Mouse (Mus musculus): ENCODE measurements around the gene Kng2.
"Not testable (repeated sequence)": the region's sequence is repeated elsewhere in the genome, so short reads cannot be mapped to it uniquely, and the experiment has no call there.

The Kng2 gene

GRCm38 (mm10) chr16:22967383-22968030 lies 61.8 kb downstream of the Kng2 start:
- in situ Hi-C loops (cut with MboI; ENCODE audit: low pct_unique_long_range_greater_than_20kb in 1 of 2, low sequenced_read_pairs in 2 of 2, unreplicated experiment in 1 of 2), result no loop called here

GRCm38 (mm10) chr16:22963293-22963692 lies 66.0 kb downstream of the Kng2 start:
- in situ Hi-C loops (cut with MboI; ENCODE audit: low pct_unique_long_range_greater_than_20kb in 1 of 2, low sequenced_read_pairs in 2 of 2, unreplicated experiment in 1 of 2), result no loop called here

- in situ Hi-C loops (cut with MboI; ENCODE audit: low pct_unique_long_range_greater_than_20kb in 1 of 2, low sequenced_read_pairs in 2 of 2, unreplicated experiment in 1 of 2), result no loop called here
Observed at GRCm38 (mm10) chr16:22962256-22962655, 67.0 kb downstream of the Kng2 start.

- in situ Hi-C loops (cut with MboI; ENCODE audit: low pct_unique_long_range_greater_than_20kb in 1 of 2, low sequenced_read_pairs in 2 of 2, unreplicated experiment in 1 of 2), result no loop called here
Observed at GRCm38 (mm10) chr16:22961073-22961472, 68.2 kb downstream of the Kng2 start.

DNA sequence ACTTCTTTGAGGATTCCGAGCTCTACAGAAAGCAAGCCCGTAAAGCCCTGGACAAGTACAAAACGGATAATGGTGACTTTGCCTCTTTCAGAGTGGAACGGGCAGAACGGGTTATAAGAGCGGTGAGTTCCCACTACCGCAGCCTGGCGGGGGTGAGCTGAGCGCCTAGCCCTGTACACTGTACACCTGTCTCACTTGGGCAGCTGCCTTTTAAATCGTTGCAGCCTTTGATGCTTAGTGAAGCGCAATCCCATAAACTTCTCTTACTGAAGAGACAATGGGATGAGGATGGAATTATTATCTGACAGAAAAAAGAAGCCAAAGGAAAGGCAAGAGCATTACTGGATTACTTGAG lies 73.2 kb downstream of the Kng2 start:
- in situ Hi-C loops (cut with MboI; ENCODE audit: low pct_unique_long_range_greater_than_20kb in 1 of 2, low sequenced_read_pairs in 2 of 2, unreplicated experiment in 1 of 2), result loop anchor here (10.0 kb wide), 1 partner anchor 81 kb away; no protein-coding TSS in a partner anchor

GRCm38 (mm10) chr16:22955397-22956084 lies 73.7 kb downstream of the Kng2 start:
- in situ Hi-C loops (cut with MboI; ENCODE audit: low pct_unique_long_range_greater_than_20kb in 1 of 2, low sequenced_read_pairs in 2 of 2, unreplicated experiment in 1 of 2), result loop anchor here (10.0 kb wide), 1 partner anchor 81 kb away; no protein-coding TSS in a partner anchor

DNA sequence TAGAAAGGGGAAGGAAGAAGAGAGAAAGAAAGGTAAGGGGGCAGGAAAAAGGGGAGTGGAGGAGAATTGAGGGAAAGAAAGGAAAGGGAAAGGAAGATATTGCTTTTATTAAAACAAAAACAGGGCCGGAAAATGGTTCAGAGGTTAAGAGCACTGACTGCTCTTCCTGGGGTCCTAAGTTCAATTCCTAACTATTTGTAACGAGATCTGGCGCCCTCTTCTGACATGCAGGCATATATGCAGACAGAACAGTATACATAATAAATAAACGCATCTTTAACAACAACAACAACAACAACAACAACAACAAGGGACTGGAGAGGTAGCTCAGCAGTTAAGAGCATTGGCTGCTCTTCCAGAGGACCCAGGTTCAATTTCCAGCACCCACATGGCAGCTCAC lies 76.2 kb downstream of the Kng2 start:
- in situ Hi-C loops (cut with MboI; ENCODE audit: low pct_unique_long_range_greater_than_20kb in 1 of 2, low sequenced_read_pairs in 2 of 2, unreplicated experiment in 1 of 2), result loop anchor here (10.0 kb wide), 1 partner anchor 78 kb away; no protein-coding TSS in a partner anchor

DNA sequence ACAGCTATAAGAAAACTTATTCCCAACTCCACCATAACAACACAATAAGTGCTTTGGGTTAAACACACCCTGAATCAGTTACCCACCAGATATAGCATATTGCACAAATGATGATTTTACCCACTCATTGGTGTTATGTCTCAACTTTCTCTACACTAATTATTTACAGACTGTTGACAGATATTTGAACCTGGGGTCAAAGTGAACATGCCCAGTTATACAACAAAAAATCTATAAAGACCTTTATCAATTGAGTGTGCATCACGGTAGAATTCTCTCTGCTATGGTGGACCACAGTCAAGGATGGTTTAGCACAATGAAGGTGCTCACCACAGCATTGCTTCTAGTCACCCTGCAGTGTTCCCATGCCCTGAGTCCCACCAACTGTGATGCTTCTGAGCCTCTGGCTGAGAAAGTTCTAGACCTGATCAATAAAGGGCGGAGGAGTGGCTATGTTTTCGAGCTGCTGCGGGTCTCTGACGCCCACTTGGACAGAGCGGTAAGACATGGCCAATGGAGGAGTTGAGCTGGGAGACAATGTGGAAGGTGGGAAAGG lies 78.4 kb downstream of the Kng2 start, which contains the start of gene Hrg:
Gene Hrg (plus strand): TSS at position 233 of the 556 bp plus-strand sequence.
- in situ Hi-C loops (cut with MboI; ENCODE audit: low pct_unique_long_range_greater_than_20kb in 1 of 2, low sequenced_read_pairs in 2 of 2, unreplicated experiment in 1 of 2), result loop anchor here (10.0 kb wide), 1 partner anchor 76 kb away; no protein-coding TSS in a partner anchor

DNA sequence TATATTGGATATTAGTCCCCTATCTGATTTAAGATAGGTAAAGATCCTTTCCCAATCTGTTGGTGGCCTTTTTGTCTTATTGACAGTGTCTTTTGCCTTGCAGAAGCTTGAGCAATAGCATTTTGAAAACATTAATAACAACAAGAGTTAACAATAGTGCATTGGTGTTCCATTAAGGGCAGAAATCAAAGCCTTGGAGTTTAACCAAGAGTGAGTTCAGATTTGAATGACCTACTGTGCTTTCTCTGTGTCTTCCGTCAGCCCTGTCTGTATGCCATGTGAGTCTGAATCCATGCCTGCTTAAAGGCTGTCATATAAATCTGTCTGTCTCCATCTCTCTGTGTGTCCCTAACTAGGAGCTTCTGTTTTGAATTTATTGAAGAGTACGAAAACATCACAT lies 81.9 kb downstream of the Kng2 start:
- in situ Hi-C loops (cut with MboI; ENCODE audit: low pct_unique_long_range_greater_than_20kb in 1 of 2, low sequenced_read_pairs in 2 of 2, unreplicated experiment in 1 of 2), result no loop called here

DNA sequence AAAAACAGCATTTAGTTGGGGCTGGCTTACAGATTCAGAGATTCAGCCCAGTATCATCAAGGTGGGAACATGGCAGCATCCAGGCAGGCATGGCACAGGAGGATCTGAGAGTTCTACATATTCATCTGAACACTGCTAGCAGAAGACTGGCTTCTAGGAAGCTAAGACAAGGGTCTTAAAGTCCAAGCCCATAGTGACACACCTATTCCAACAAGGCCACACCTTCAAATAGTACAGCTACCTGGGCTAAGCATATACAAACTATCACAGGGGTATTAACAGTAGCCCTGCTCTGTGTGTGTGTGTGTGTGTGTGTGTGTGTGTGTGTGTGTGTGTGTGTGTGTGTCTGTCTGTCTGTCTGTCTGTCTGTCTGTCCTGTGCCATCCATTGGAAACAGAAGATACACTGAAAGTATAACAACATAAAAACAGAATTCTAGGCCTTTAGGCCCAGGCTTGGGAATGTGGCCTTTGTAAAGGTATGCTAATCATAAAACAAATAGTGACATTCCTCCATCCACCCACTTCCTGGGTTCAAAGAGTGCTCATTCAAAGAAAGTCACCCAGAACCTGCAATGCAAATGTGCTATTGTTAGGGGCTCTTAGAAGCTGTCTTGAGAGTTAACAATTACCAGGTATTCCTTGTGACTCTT lies 87.3 kb downstream of the Kng2 start:
- in situ Hi-C loops (cut with MboI; ENCODE audit: low pct_unique_long_range_greater_than_20kb in 1 of 2, low sequenced_read_pairs in 2 of 2, unreplicated experiment in 1 of 2), result not testable (repeated sequence)

- in situ Hi-C loops (cut with MboI; ENCODE audit: low pct_unique_long_range_greater_than_20kb in 1 of 2, low sequenced_read_pairs in 2 of 2, unreplicated experiment in 1 of 2), result no loop called here
Observed at GRCm38 (mm10) chr16:22939120-22939695, 90.1 kb downstream of the Kng2 start.

GRCm38 (mm10) chr16:22938541-22938940 lies 90.7 kb downstream of the Kng2 start:
- in situ Hi-C loops (cut with MboI; ENCODE audit: low pct_unique_long_range_greater_than_20kb in 1 of 2, low sequenced_read_pairs in 2 of 2, unreplicated experiment in 1 of 2), result no loop called here

- in situ Hi-C loops (cut with MboI; ENCODE audit: low pct_unique_long_range_greater_than_20kb in 1 of 2, low sequenced_read_pairs in 2 of 2, unreplicated experiment in 1 of 2), result no loop called here
Observed at GRCm38 (mm10) chr16:22937631-22938030, 91.7 kb downstream of the Kng2 start.
